Comparison of ENCODE assay signal across 26 mouse cellular contexts in genomic region chr9:61060958-61061357, GRCm38 (mm10).
DNase-seq lines count a peak whose midpoint lies in the region; ATAC-seq and TF ChIP-seq lines count a peak whose summit lies in the region.
"Had no signal": no experiment of that assay in that cellular context is flagged by ENCODE, and none has a peak within 500 bp of the region (broad histone marks: within the 10 kb centered on the region; RNA-seq: fewer than 3 reads in every experiment).

No protein-coding gene starts in this region.

- TF ChIP-seq POLR2A in thymus, adult 2 months (IDR thresholded peaks at IDR 0.05; ENCODE audit: control insufficient read depth, extremely low read depth, insufficient read depth, low read length, poor library complexity): no peak

- no peak for TF ChIP-seq EP300 in heart, postnatal 0 days (IDR thresholded peaks at IDR 0.05; ENCODE audit: low read depth)
- no peak for TF ChIP-seq EP300 in stomach, postnatal 0 days (optimal IDR thresholded peaks at IDR 0.05)

- no peak overlapping the region for H3K9ac ChIP-seq in heart, postnatal 0 days (replicated peaks; ENCODE audit: low read depth, low read length)
- H3K9ac ChIP-seq in lung, embryonic 16.5 days (ENCODE audit: low read length): no peak overlapping the region
- H3K9ac ChIP-seq in stomach, postnatal 0 days (ENCODE audit: low read length): no peak overlapping the region
- H3K9ac ChIP-seq: embryonic facial prominence, embryonic 12.5 days; embryonic facial prominence, embryonic 15.5 days; forebrain, postnatal 0 days; hindbrain, embryonic 15.5 days had no signal

- no peak for ATAC-seq in heart, postnatal 0 days (ENCODE audit: insufficient read depth, low read depth)
- ATAC-seq in lung, embryonic 16.5 days (ENCODE audit: low read depth): peak; percentile 66
- no peak for ATAC-seq in stomach, postnatal 0 days (ENCODE audit: low FRiP score, low TSS enrichment)
- ATAC-seq: forebrain, embryonic 14.5 days; forebrain, postnatal 0 days; Patski had no signal

- H3K4me3 ChIP-seq in heart, postnatal 0 days (ENCODE audit: low read depth, low read length): no peak overlapping the region
- H3K4me3 ChIP-seq in lung, embryonic 16.5 days (ENCODE audit: low read length): no peak overlapping the region
- no peak overlapping the region for H3K4me3 ChIP-seq in thymus, adult 2 months (ENCODE audit: control insufficient read depth, insufficient read depth, low read length)
- H3K4me3 ChIP-seq in stomach, postnatal 0 days (ENCODE audit: low read depth, low read length): no peak overlapping the region
- H3K4me3 ChIP-seq: embryonic facial prominence, embryonic 12.5 days; embryonic facial prominence, embryonic 15.5 days; gastrocnemius, adult 2 months; hindbrain, embryonic 15.5 days had no signal

- WGBS in heart, postnatal 0 days: 66% methylated on average over 8 of the region's 8 CpGs
- 31% methylated on average over 8 of the region's 8 CpGs for WGBS in lung, embryonic 16.5 days
- 55% methylated on average over 8 of the region's 8 CpGs for WGBS in thymus, adult 2 months
- WGBS in stomach, postnatal 0 days: 46% methylated on average over 8 of the region's 8 CpGs

- H3K4me1 ChIP-seq in heart, postnatal 0 days (ENCODE audit: control insufficient read depth, insufficient read depth): peaks cover 8% of the 10 kb centered on the region; the same call in 1 of the 2 replicates
- peaks cover 10% of the 10 kb centered on the region; the same call in 1 of the 2 replicates for H3K4me1 ChIP-seq in lung, embryonic 16.5 days (replicated peaks; ENCODE audit: control insufficient read depth, insufficient read depth, low read length)
- H3K4me1 ChIP-seq in thymus, adult 2 months (replicated peaks; ENCODE audit: control insufficient read depth, insufficient read depth, low read length): peaks cover 45% of the 10 kb centered on the region
- peaks cover 7% of the 10 kb centered on the region; the same call in 1 of the 2 replicates for H3K4me1 ChIP-seq in stomach, postnatal 0 days (replicated peaks; ENCODE audit: control insufficient read depth, insufficient read depth)

- no peak for TF ChIP-seq CTCF in heart, postnatal 0 days (IDR thresholded peaks at IDR 0.05; ENCODE audit: low read depth)
- no peak for TF ChIP-seq CTCF in thymus, adult 2 months (IDR thresholded peaks at IDR 0.05; ENCODE audit: borderline replicate concordance, control insufficient read depth, extremely low read depth, insufficient read depth, low read length, poor library complexity)
- no peak for TF ChIP-seq CTCF in stomach, postnatal 0 days (IDR thresholded peaks at IDR 0.05; ENCODE audit: low read depth)

- peak; percentile 14 for DNase-seq in heart, postnatal 0 days (ENCODE audit: low spot score)
- no peak for DNase-seq in heart, postnatal 4 days
- no peak for DNase-seq in lung, postnatal 36 days
- DNase-seq in thymus, adult 2 months: no peak
- no peak for DNase-seq in thymus, postnatal 4 days
- DNase-seq in stomach, postnatal 0 days (ENCODE audit: low spot score): no peak
- DNase-seq in urinary bladder, postnatal 25 days (ENCODE audit: low spot score): no peak
- DNase-seq: adrenal gland, postnatal 14 days; B cell, adult 2 months; cerebellum, adult 11 months; cerebellum, adult 2 months; cerebellum, adult 9-11 months; cerebellum, postnatal 25 days; forebrain, postnatal 0 days; gastrocnemius, adult 2 months; gastrocnemius, postnatal 14 days; heart, postnatal 10 days; heart, postnatal 36 days had no signal

- no peaks in the 10 kb centered on the region for H3K36me3 ChIP-seq in heart, postnatal 0 days (replicated peaks; ENCODE audit: control insufficient read depth, insufficient read depth, low read length)
- H3K36me3 ChIP-seq in lung, embryonic 16.5 days (ENCODE audit: control insufficient read depth, insufficient read depth, low read length): no peaks in the 10 kb centered on the region
- no peaks in the 10 kb centered on the region for H3K36me3 ChIP-seq in thymus, adult 2 months (ENCODE audit: control insufficient read depth, insufficient read depth, low read length)
- no peaks in the 10 kb centered on the region for H3K36me3 ChIP-seq in stomach, postnatal 0 days (ENCODE audit: control insufficient read depth, insufficient read depth, low read length)
- H3K36me3 ChIP-seq: embryonic facial prominence, embryonic 12.5 days; embryonic facial prominence, embryonic 15.5 days; G1E; hindbrain, embryonic 15.5 days had no signal

- peaks cover 11% of the 10 kb centered on the region for H3K9me3 ChIP-seq in heart, postnatal 0 days (replicated peaks; ENCODE audit: control insufficient read depth, low read length)
- H3K9me3 ChIP-seq in lung, embryonic 16.5 days (ENCODE audit: control insufficient read depth, low read length): peaks cover 6% of the 10 kb centered on the region; the same call in 1 of the 2 replicates
- H3K9me3 ChIP-seq in stomach, postnatal 0 days (ENCODE audit: control insufficient read depth, low read length): no peaks in the 10 kb centered on the region
- H3K9me3 ChIP-seq: embryonic facial prominence, embryonic 12.5 days; embryonic facial prominence, embryonic 15.5 days; hindbrain, embryonic 15.5 days had no signal

- H3K27me3 ChIP-seq in heart, postnatal 0 days (ENCODE audit: control insufficient read depth, insufficient read depth, low read length): peaks cover 13% of the 10 kb centered on the region
- peaks cover 12% of the 10 kb centered on the region for H3K27me3 ChIP-seq in lung, embryonic 16.5 days (ENCODE audit: control insufficient read depth, insufficient read depth, low read depth, low read length)
- no peaks in the 10 kb centered on the region for H3K27me3 ChIP-seq in thymus, adult 2 months (ENCODE audit: control insufficient read depth, insufficient read depth, low read length)
- no peaks in the 10 kb centered on the region; the same call in 1 of the 2 replicates for H3K27me3 ChIP-seq in stomach, postnatal 0 days (ENCODE audit: control insufficient read depth, insufficient read depth, low read length)
- H3K27me3 ChIP-seq: embryonic facial prominence, embryonic 12.5 days; hindbrain, embryonic 15.5 days had no signal

- no peak overlapping the region for H3K27ac ChIP-seq in heart, postnatal 0 days (ENCODE audit: low read depth)
- peak overlapping the region; percentile 25; the same call in 1 of the 2 replicates for H3K27ac ChIP-seq in lung, embryonic 16.5 days (ENCODE audit: low read length)
- peak overlapping the region; percentile 89 for H3K27ac ChIP-seq in thymus, adult 2 months (ENCODE audit: control insufficient read depth, insufficient read depth, low read length)
- 0 out of 2 replicates have a peak overlapping the region, but pooled peaks have one; percentile 18 for H3K27ac ChIP-seq in stomach, postnatal 0 days (replicated peaks)
- H3K27ac ChIP-seq: embryonic facial prominence, embryonic 12.5 days; embryonic facial prominence, embryonic 15.5 days; gastrocnemius, adult 2 months; hindbrain, embryonic 15.5 days had no signal

- H3K4me2 ChIP-seq in heart, postnatal 0 days (ENCODE audit: low read depth, low read length): no peak overlapping the region
- H3K4me2 ChIP-seq in lung, embryonic 16.5 days (ENCODE audit: low read depth, low read length): no peak overlapping the region
- H3K4me2 ChIP-seq in stomach, postnatal 0 days (replicated peaks; ENCODE audit: low read depth): no peak overlapping the region
- H3K4me2 ChIP-seq: embryonic facial prominence, embryonic 12.5 days; embryonic facial prominence, embryonic 15.5 days; heart, embryonic 11.5 days; hindbrain, embryonic 15.5 days had no signal
